Mouse (Mus musculus): ENCODE results near the gene Zdhhc18. TPM values are rescaled to one million over a fixed set of nuclear protein-coding genes. Genes with fewer than 3 reads are reported as not detected.

Gene Zdhhc18
- polyA plus RNA-seq, 1 experiment from 2014 or later, result 4.3 TPM

DNA sequence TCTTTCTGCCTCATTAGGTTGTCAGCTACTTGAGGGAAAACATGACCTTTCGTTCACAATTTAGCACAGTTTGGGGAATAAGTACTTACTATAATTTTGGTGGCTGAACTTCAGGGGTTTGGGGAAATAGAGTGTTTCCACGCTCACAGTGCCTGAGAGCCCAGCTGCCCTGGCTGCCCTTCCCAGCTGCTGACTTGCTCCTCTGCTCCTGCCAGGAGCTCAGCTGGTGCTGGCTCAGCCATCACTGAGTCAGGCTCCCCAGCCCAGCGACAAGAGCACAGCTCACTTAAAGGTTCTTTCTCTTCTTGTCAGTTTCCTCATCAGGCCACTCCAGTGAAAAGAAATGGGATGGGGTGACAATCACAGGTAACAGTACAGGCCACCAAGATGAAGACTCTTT, 18.6 kb upstream of the Zdhhc18 start:
- Histone ChIP-seq H3K4me1 (ENCODE audit: control insufficient read depth, insufficient read depth, low read length) (peaks cover 9% of the 10 kb centered on the region), H3K9ac (replicated peaks; ENCODE audit: low read depth, low read length) (no peak overlapping the region), H3K4me3 (ENCODE audit: low read depth, low read length) (no peak overlapping the region), H3K27me3 (ENCODE audit: control insufficient read depth, insufficient read depth, low read length) (no peaks in the 10 kb centered on the region), H3K27ac (ENCODE audit: low read depth, low read length) (no peak overlapping the region), H3K36me3 (ENCODE audit: control insufficient read depth, insufficient read depth, low read length) (0 out of 2 replicates have a peak, but pooled peaks cover 4% of the 10 kb centered on the region), H3K4me2 (ENCODE audit: low read depth, low read length) (no peak overlapping the region), H3K9me3 (ENCODE audit: control insufficient read depth, low read length) (no peaks in the 10 kb centered on the region)
- no peak for ATAC-seq (ENCODE audit: low read depth)
- 65% methylated on average over 3 of the region's 3 CpGs for WGBS

- 75% methylated on average over 6 of the region's 6 CpGs for WGBS
- 0 out of 2 replicates have a peak, but pooled peaks cover 4% of the 10 kb centered on the region for H3K36me3 ChIP-seq (ENCODE audit: control insufficient read depth, insufficient read depth, low read length)
- H3K9ac ChIP-seq (replicated peaks; ENCODE audit: low read depth, low read length), result no peak overlapping the region
- no peaks in the 10 kb centered on the region for H3K27me3 ChIP-seq (ENCODE audit: control insufficient read depth, insufficient read depth, low read length)
- H3K4me1 ChIP-seq (ENCODE audit: control insufficient read depth, insufficient read depth, low read length), result peaks cover 6% of the 10 kb centered on the region
- H3K4me2 ChIP-seq (ENCODE audit: low read depth, low read length), result no peak overlapping the region
- no peak for ATAC-seq (ENCODE audit: low read depth)
- no peak overlapping the region for H3K4me3 ChIP-seq (ENCODE audit: low read depth, low read length)
- H3K27ac ChIP-seq (ENCODE audit: low read depth, low read length), result no peak overlapping the region
- no peaks in the 10 kb centered on the region for H3K9me3 ChIP-seq (ENCODE audit: control insufficient read depth, low read length)
Observed at GRCm38 (mm10) chr4:133666199-133666598, 16.2 kb upstream of the Zdhhc18 start.

- no peak overlapping the region for H3K4me3 ChIP-seq (ENCODE audit: low read depth, low read length)
- H3K27ac ChIP-seq (ENCODE audit: low read depth, low read length), result peak overlapping the region; percentile 44
- H3K27me3 ChIP-seq (ENCODE audit: control insufficient read depth, insufficient read depth, low read length), result no peaks in the 10 kb centered on the region
- 55% methylated on average over 11 of the region's 11 CpGs for WGBS
- 0 out of 2 replicates have a peak, but pooled peaks cover 4% of the 10 kb centered on the region for H3K36me3 ChIP-seq (ENCODE audit: control insufficient read depth, insufficient read depth, low read length)
- H3K4me2 ChIP-seq (ENCODE audit: low read depth, low read length), result no peak overlapping the region
- no peaks in the 10 kb centered on the region for H3K9me3 ChIP-seq (ENCODE audit: control insufficient read depth, low read length)
- H3K9ac ChIP-seq (replicated peaks; ENCODE audit: low read depth, low read length), result no peak overlapping the region
- peaks cover 9% of the 10 kb centered on the region for H3K4me1 ChIP-seq (ENCODE audit: control insufficient read depth, insufficient read depth, low read length)
- no peak; the same call in 1 of the 2 replicates for ATAC-seq (ENCODE audit: low read depth)
Observed at GRCm38 (mm10) chr4:133665118-133665517, 15.2 kb upstream of the Zdhhc18 start.

GRCm38 (mm10) chr4:133662945-133663344, 13.0 kb upstream of the Zdhhc18 start:
- Histone ChIP-seq H3K4me2 (ENCODE audit: low read depth, low read length) (no peak overlapping the region), H3K4me1 (ENCODE audit: control insufficient read depth, insufficient read depth, low read length) (peaks cover 9% of the 10 kb centered on the region), H3K9me3 (ENCODE audit: control insufficient read depth, low read length) (no peaks in the 10 kb centered on the region), H3K27ac (ENCODE audit: low read depth, low read length) (no peak overlapping the region), H3K4me3 (ENCODE audit: low read depth, low read length) (no peak overlapping the region), H3K9ac (replicated peaks; ENCODE audit: low read depth, low read length) (no peak overlapping the region), H3K36me3 (ENCODE audit: control insufficient read depth, insufficient read depth, low read length) (0 out of 2 replicates have a peak, but pooled peaks cover 4% of the 10 kb centered on the region), H3K27me3 (ENCODE audit: control insufficient read depth, insufficient read depth, low read length) (no peaks in the 10 kb centered on the region)
- 85% methylated on average over 8 of the region's 8 CpGs for WGBS
- ATAC-seq (ENCODE audit: low read depth), result no peak

DNA sequence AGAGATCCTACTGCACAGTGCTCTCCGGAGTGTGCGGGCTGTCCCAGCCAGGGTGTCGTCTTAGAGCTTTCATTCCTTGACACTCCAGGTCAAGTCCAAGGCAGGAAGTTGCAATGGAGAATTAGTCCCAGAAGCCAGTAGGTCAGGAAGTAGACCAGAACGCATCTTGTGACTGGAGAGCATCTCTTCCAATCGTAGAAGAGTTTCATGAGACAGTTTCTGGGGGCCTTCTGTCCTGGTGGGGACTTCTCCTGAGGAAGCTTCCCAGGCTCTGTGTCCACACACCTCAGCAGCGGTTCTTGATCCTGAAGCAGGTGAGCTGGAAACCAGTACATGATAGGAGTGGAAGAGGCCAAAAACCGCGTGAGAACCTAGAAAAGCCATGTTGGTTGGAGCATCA, 12.5 kb upstream of the Zdhhc18 start:
- no peak for ATAC-seq (ENCODE audit: low read depth)
- Histone ChIP-seq H3K4me3 (ENCODE audit: low read depth, low read length) (no peak overlapping the region), H3K4me2 (ENCODE audit: low read depth, low read length) (no peak overlapping the region), H3K36me3 (ENCODE audit: control insufficient read depth, insufficient read depth, low read length) (0 out of 2 replicates have a peak, but pooled peaks cover 4% of the 10 kb centered on the region), H3K9ac (replicated peaks; ENCODE audit: low read depth, low read length) (no peak overlapping the region), H3K9me3 (ENCODE audit: control insufficient read depth, low read length) (no peaks in the 10 kb centered on the region), H3K4me1 (ENCODE audit: control insufficient read depth, insufficient read depth, low read length) (peaks cover 9% of the 10 kb centered on the region), H3K27ac (ENCODE audit: low read depth, low read length) (no peak overlapping the region), H3K27me3 (ENCODE audit: control insufficient read depth, insufficient read depth, low read length) (no peaks in the 10 kb centered on the region)
- WGBS, result 91% methylated on average over 8 of the region's 8 CpGs

GRCm38 (mm10) chr4:133660193-133661155, 10.5 kb upstream of the Zdhhc18 start:
- WGBS, result 8% methylated on average over 10 of the region's 10 CpGs
- Histone ChIP-seq H3K36me3 (ENCODE audit: control insufficient read depth, insufficient read depth, low read length) (0 out of 2 replicates have a peak, but pooled peaks cover 4% of the 10 kb centered on the region), H3K4me1 (ENCODE audit: control insufficient read depth, insufficient read depth, low read length) (peaks cover 9% of the 10 kb centered on the region), H3K9ac (replicated peaks; ENCODE audit: low read depth, low read length) (peak overlapping the region; percentile 4; the same call in 1 of the 2 replicates), H3K27me3 (ENCODE audit: control insufficient read depth, insufficient read depth, low read length) (no peaks in the 10 kb centered on the region), H3K4me3 (ENCODE audit: low read depth, low read length) (no peak overlapping the region), H3K9me3 (ENCODE audit: control insufficient read depth, low read length) (no peaks in the 10 kb centered on the region), H3K4me2 (ENCODE audit: low read depth, low read length) (peak overlapping the region; percentile 14), H3K27ac (ENCODE audit: low read depth, low read length) (peak overlapping the region; percentile 76)
- peak; percentile 79; the same call in 1 of the 2 replicates for ATAC-seq (ENCODE audit: low read depth)

DNA sequence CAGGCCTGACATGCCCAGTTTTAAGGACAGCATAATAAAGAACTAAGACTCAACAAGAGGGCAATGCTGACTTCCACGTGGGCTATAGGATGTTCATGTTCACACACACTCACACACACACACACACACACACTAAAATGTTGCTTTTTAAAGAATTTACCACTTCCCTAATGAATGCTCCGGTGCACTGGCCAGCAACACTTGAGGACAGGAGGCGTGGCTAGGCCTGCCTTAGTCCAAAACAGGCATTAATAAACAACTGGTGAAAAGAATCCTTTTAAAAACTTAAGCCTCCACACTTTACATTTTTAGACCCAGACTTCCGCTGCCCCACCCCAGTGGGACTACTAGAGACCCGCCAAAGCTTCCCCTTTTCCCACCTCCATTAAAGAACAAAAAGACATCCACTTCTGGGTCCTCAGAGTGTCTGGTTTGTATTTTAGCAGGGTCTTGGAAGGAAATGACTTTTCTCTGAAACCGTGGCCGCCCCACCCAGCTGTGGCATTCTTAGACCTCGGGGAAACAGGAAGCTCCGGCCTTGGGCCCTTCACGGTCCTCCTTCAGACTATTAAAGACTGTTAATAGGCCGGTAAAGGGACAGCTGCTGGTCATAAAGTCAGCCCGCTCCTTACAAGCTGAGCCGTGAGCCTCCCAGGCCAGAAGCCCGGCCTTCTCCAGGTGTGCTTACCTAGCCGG, 9.7 kb upstream of the Zdhhc18 start:
- Histone ChIP-seq H3K9me3 (ENCODE audit: control insufficient read depth, low read length) (no peaks in the 10 kb centered on the region), H3K4me3 (ENCODE audit: low read depth, low read length) (no peak overlapping the region), H3K4me1 (ENCODE audit: control insufficient read depth, insufficient read depth, low read length) (peaks cover 9% of the 10 kb centered on the region), H3K27me3 (ENCODE audit: control insufficient read depth, insufficient read depth, low read length) (no peaks in the 10 kb centered on the region), H3K9ac (replicated peaks; ENCODE audit: low read depth, low read length) (peak overlapping the region; percentile 4; the same call in 1 of the 2 replicates), H3K27ac (ENCODE audit: low read depth, low read length) (peak overlapping the region; percentile 76), H3K4me2 (ENCODE audit: low read depth, low read length) (peak overlapping the region; percentile 14), H3K36me3 (ENCODE audit: control insufficient read depth, insufficient read depth, low read length) (0 out of 2 replicates have a peak, but pooled peaks cover 4% of the 10 kb centered on the region)
- WGBS, result 7% methylated on average over 15 of the region's 15 CpGs
- ATAC-seq (ENCODE audit: low read depth), result 0 out of 2 replicates have a peak, but pooled peaks have one; percentile 7

GRCm38 (mm10) chr4:133658729-133659128, 8.8 kb upstream of the Zdhhc18 start:
- Histone ChIP-seq H3K27ac (ENCODE audit: low read depth, low read length) (no peak overlapping the region), H3K9ac (replicated peaks; ENCODE audit: low read depth, low read length) (no peak overlapping the region), H3K9me3 (ENCODE audit: control insufficient read depth, low read length) (no peaks in the 10 kb centered on the region), H3K4me1 (ENCODE audit: control insufficient read depth, insufficient read depth, low read length) (peaks cover 9% of the 10 kb centered on the region), H3K36me3 (ENCODE audit: control insufficient read depth, insufficient read depth, low read length) (no peaks in the 10 kb centered on the region), H3K27me3 (ENCODE audit: control insufficient read depth, insufficient read depth, low read length) (no peaks in the 10 kb centered on the region), H3K4me2 (ENCODE audit: low read depth, low read length) (no peak overlapping the region), H3K4me3 (ENCODE audit: low read depth, low read length) (no peak overlapping the region)
- ATAC-seq (ENCODE audit: low read depth), result no peak
- 23% methylated on average over 2 of the region's 2 CpGs for WGBS
